Mouse (Mus musculus): Measurements from ENCODE around the gene D130043K22Rik. TPM values are rescaled to one million over a fixed set of nuclear protein-coding genes. Genes with fewer than 3 reads are reported as not detected.

The D130043K22Rik gene
- total and polyA plus RNA-seq, 2 experiments from 2014 or later = 6.1 to 13.0 TPM

DNA sequence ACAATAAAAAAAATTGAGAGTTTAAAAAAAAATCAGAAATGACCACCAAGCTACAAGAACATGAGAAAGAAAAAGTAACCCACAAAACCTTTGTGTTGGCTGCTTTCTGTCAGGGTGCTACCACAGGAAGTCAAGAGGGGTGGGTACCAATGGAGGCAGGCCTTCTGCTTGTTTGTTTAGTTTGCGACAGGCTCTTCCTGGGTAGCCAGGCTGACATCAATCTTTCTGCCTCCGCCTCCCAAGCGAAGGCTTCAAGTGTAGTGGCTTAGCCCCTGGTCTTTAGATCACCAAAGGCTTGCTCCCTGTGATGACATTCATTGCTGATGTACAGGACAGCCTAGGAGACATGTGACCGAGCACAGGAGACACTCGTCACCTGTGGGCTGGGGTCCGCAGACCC, 76.3 kb downstream of the D130043K22Rik start:
- H3K9ac ChIP-seq (replicated peaks; ENCODE audit: low read length) = no peak overlapping the region
- no peak overlapping the region for H3K4me3 ChIP-seq (ENCODE audit: low read length)
- H3K36me3 ChIP-seq (ENCODE audit: insufficient read depth, low read length) = peaks cover 55% of the 10 kb centered on the region
- ATAC-seq (no peak), DNase-seq (ENCODE audit: low spot score) (no peak)
- H3K27ac ChIP-seq = no peak overlapping the region
- no peaks in the 10 kb centered on the region for H3K9me3 ChIP-seq (ENCODE audit: low read length)
- no peak for TF ChIP-seq CTCF (IDR thresholded peaks at IDR 0.05; ENCODE audit: low read depth)
- 84% methylated on average over 6 of the region's 6 CpGs for WGBS
- no peak overlapping the region for H3K4me2 ChIP-seq (ENCODE audit: low read depth, low read length)
- H3K27me3 ChIP-seq (ENCODE audit: insufficient read depth, low read length) = no peaks in the 10 kb centered on the region
- no peaks in the 10 kb centered on the region for H3K4me1 ChIP-seq (ENCODE audit: insufficient read depth, low read length)

DNA sequence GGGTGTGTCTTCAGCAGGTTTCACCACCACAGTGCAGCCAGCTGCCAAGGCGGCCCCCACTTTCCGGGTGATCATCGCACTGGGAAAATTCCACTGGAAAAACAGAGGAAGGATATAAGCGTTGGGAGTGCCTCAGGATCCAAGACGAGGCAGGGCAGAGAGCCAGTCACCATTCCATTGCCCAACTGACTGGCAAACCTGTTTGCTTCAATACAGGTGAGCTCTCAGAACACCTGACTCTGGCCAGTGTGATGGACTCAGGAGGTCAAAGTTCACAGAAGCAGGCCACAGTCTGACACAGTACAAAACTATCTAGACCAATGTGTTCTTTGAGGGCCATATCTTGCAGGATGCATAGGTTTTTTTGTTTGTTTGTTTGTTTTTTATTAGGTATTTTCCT, 79.1 kb downstream of the D130043K22Rik start:
- peaks cover 44% of the 10 kb centered on the region for H3K36me3 ChIP-seq (ENCODE audit: insufficient read depth, low read length)
- WGBS = 95% methylated on average over 5 of the region's 5 CpGs

DNA sequence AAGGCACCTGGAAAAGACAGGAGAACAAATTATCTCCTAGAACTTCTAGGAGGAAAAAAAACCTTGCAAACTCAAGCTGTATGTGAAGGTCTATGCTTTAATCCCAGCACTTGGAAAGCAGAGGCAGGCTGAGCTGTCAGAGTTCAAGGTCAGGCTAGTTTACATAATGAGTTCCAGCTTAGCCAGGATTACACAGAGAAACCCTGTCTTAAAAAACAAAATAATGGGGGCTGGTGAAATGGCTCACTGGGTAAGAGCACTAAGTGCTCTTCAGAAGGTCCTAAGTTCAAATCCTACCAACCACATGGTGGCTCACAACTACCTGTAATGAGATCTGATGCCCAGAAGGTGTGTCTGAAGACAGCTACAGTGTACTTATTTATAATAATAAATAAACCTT, 85.7 kb downstream of the D130043K22Rik start:
- Histone ChIP-seq H3K36me3 (ENCODE audit: insufficient read depth, low read length) (peaks cover 3% of the 10 kb centered on the region; the same call in 1 of the 2 replicates), H3K4me2 (ENCODE audit: low read depth, low read length) (no peak overlapping the region), H3K9ac (replicated peaks; ENCODE audit: low read length) (no peak overlapping the region), H3K27me3 (ENCODE audit: insufficient read depth, low read length) (no peaks in the 10 kb centered on the region), H3K4me3 (ENCODE audit: low read length) (no peak overlapping the region), H3K9me3 (ENCODE audit: low read length) (no peaks in the 10 kb centered on the region), H3K4me1 (ENCODE audit: insufficient read depth, low read length) (no peaks in the 10 kb centered on the region), H3K27ac (no peak overlapping the region)
- DNase-seq (ENCODE audit: low spot score) (no peak), ATAC-seq (no peak)
- TF ChIP-seq CTCF (IDR thresholded peaks at IDR 0.05; ENCODE audit: low read depth) = no peak

More for the DNA sequence above, 79.1 kb downstream of the D130043K22Rik start:
- no peak for ATAC-seq
- no peak for DNase-seq (ENCODE audit: low spot score)
- H3K9ac ChIP-seq (replicated peaks; ENCODE audit: low read length) = no peak overlapping the region
- no peak overlapping the region for H3K4me3 ChIP-seq (ENCODE audit: low read length)
- H3K27me3 ChIP-seq (ENCODE audit: insufficient read depth, low read length) = no peaks in the 10 kb centered on the region
- TF ChIP-seq CTCF (IDR thresholded peaks at IDR 0.05; ENCODE audit: low read depth) = no peak
- no peaks in the 10 kb centered on the region for H3K4me1 ChIP-seq (ENCODE audit: insufficient read depth, low read length)
- no peak overlapping the region for H3K4me2 ChIP-seq (ENCODE audit: low read depth, low read length)
- H3K9me3 ChIP-seq (ENCODE audit: low read length) = no peaks in the 10 kb centered on the region
- no peak overlapping the region for H3K27ac ChIP-seq

DNA sequence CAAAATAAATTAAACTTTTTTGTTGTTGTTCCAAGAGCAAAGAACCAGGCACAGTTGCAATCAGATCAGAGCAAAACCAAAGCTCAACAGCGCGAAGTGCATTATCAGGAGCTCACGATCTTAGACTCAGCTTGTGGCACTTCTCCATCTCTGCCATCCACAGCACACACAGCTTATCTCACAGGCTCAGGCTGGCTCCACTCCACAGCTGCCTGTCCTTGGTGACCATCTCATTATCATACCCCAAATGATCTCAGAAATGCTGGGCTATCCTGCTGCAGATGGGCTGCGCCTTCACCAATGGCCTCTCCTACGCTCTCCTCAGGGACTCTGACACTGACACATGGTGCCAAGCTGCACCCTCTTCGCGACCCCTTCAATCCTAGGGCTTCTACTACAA, 88.3 kb downstream of the D130043K22Rik start:
- DNase-seq (ENCODE audit: low spot score) (no peak), ATAC-seq (no peak)
- Histone ChIP-seq H3K4me3 (ENCODE audit: low read length) (no peak overlapping the region), H3K27ac (no peak overlapping the region), H3K4me1 (ENCODE audit: insufficient read depth, low read length) (no peaks in the 10 kb centered on the region), H3K9me3 (ENCODE audit: low read length) (no peaks in the 10 kb centered on the region), H3K36me3 (ENCODE audit: insufficient read depth, low read length) (no peaks in the 10 kb centered on the region), H3K27me3 (ENCODE audit: insufficient read depth, low read length) (no peaks in the 10 kb centered on the region), H3K9ac (replicated peaks; ENCODE audit: low read length) (no peak overlapping the region), H3K4me2 (ENCODE audit: low read depth, low read length) (no peak overlapping the region)
- 94% methylated on average over 7 of the region's 7 CpGs for whole genome bisulfite sequencing
- TF ChIP-seq CTCF (IDR thresholded peaks at IDR 0.05; ENCODE audit: low read depth) = no peak

DNA sequence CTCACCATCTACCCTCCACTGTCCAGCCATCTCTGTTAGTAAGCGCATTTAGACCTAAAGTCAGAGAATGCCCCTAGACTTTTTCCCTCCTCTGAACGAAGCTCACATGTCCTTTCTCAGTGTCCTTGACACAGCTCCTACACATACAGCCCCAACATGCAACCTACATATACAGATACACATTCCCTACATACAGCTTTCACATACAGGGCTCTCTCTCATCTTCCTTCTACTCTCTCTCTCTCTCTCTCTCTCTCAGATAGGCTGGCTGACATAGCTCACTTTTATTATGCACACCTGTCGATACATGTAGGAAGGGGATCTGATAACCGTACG, 91.8 kb downstream of the D130043K22Rik start:
- Histone ChIP-seq H3K9me3 (ENCODE audit: low read length) (no peaks in the 10 kb centered on the region), H3K27me3 (ENCODE audit: insufficient read depth, low read length) (no peaks in the 10 kb centered on the region), H3K4me1 (ENCODE audit: insufficient read depth, low read length) (peaks cover 3% of the 10 kb centered on the region; the same call in 1 of the 2 replicates), H3K4me3 (ENCODE audit: low read length) (peak overlapping the region; percentile 90), H3K4me2 (ENCODE audit: low read depth, low read length) (peak overlapping the region; percentile 70), H3K27ac (peak overlapping the region; percentile 93; the same call in 1 of the 2 replicates), H3K9ac (replicated peaks; ENCODE audit: low read length) (peak overlapping the region; percentile 93), H3K36me3 (ENCODE audit: insufficient read depth, low read length) (no peaks in the 10 kb centered on the region)
- 34% methylated on average over 5 of the region's 5 CpGs for WGBS
- TF ChIP-seq CTCF (IDR thresholded peaks at IDR 0.05; ENCODE audit: low read depth) = no peak
- peak; percentile 36 for ATAC-seq
- DNase-seq (ENCODE audit: low spot score) = no peak

DNA sequence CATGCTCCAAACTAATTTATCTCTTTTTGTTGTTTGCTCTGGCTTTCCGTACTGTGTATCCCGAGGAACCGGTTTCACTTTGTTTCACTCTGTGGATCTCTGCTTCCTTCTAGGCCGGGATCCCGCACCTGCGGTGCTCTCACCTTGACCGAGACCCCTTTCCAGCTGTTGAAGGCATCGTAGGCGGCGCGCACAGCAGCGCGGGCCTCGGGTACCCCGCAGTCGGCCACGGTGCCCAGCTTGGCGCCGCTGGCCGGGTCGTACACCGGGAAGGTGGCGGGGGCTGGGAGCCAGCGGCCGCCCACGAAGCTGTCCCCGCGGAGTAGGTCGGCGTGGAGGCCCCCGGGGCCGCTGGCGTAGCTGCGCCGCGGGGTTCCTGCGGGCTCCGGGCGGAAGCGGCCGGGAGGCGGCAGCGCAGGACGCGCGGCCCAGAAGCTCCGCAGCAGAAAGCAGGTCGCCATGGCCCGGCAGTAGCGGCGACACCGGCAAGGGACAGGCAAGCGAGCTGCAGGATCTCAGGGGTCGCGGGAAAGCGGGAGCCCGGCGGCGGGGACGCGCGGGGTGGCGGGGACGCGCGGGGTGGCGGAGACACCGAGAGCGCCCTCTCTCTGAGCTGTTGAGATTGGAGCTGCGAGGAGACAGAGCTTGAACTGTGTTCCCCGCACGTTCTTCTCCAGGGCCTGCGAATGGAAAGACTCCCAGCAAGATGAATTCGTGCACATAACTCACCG, 92.3 kb downstream of the D130043K22Rik start, which contains the start of gene Aldh5a1:
Gene Aldh5a1, minus strand, starts transcription at position 554 of the 731 bp plus-strand sequence.
- Histone ChIP-seq H3K36me3 (ENCODE audit: insufficient read depth, low read length) (no peaks in the 10 kb centered on the region), H3K9ac (replicated peaks; ENCODE audit: low read length) (peak within 1 kb of the TSS; percentile 93), H3K4me1 (ENCODE audit: insufficient read depth, low read length) (peaks cover 3% of the 10 kb centered on the region; the same call in 1 of the 2 replicates), H3K9me3 (ENCODE audit: low read length) (no peaks in the 10 kb centered on the region), H3K27me3 (ENCODE audit: insufficient read depth, low read length) (no peaks in the 10 kb centered on the region), H3K4me2 (ENCODE audit: low read depth, low read length) (peak within 1 kb of the TSS; percentile 70), H3K27ac (peak within 1 kb of the TSS; percentile 93), H3K4me3 (ENCODE audit: low read length) (peak within 1 kb of the TSS; percentile 90)
- under 1% methylated on average over 75 of the region's 75 CpGs for WGBS
- peak; percentile 84 for ATAC-seq
- TF ChIP-seq CTCF (IDR thresholded peaks at IDR 0.05; ENCODE audit: low read depth) = peak; percentile 50
- peak; percentile 91 for DNase-seq (ENCODE audit: low spot score)

DNA sequence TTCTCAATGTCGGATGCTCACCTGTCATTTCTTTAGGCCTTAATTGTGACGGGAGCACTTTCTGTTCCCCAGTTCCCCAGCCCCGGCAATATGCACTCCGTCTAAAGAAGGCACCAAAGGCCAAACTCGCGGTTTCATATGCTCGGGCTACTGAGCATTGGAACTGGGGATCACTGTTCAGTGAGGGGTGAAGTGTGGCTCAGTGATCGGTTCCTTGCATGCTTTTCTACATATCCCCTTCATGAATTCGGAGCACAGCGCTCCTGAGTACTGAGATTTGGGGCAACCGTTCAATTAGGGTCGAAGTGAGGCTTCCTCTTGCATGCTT, 92.9 kb downstream of the D130043K22Rik start:
- no peak for TF ChIP-seq CTCF (IDR thresholded peaks at IDR 0.05; ENCODE audit: low read depth)
- Histone ChIP-seq H3K4me1 (ENCODE audit: insufficient read depth, low read length) (peaks cover 3% of the 10 kb centered on the region; the same call in 1 of the 2 replicates), H3K27me3 (ENCODE audit: insufficient read depth, low read length) (no peaks in the 10 kb centered on the region), H3K9ac (replicated peaks; ENCODE audit: low read length) (peak overlapping the region; percentile 93), H3K36me3 (ENCODE audit: insufficient read depth, low read length) (no peaks in the 10 kb centered on the region), H3K4me2 (ENCODE audit: low read depth, low read length) (peak overlapping the region; percentile 70), H3K27ac (peak overlapping the region; percentile 93), H3K9me3 (ENCODE audit: low read length) (no peaks in the 10 kb centered on the region), H3K4me3 (ENCODE audit: low read length) (peak overlapping the region; percentile 90)
- WGBS = 17% methylated on average over 12 of the region's 12 CpGs
- peak; percentile 44 for ATAC-seq
- DNase-seq (ENCODE audit: low spot score) = no peak

Measured in hindbrain, postnatal 0 days (tissue).